Mouse (Mus musculus) MEL (cell line): ENCODE data around the gene Creb3l2. TPM values are rescaled to one million over a fixed set of nuclear protein-coding genes. Genes with fewer than 3 reads are reported as not detected.

Experiments
- DNase-seq: peaks from one replicate; pipeline ENCODE4 v3.0.0; 2011; ENCODE audit warnings: low read depth, low spot score
- H3K27ac ChIP-seq: 2 replicates; pipeline ENCODE4 v1.5.1; 2012; ENCODE audit warnings: low read depth, mild to moderate bottlenecking, control low read depth, low read length, moderate library complexity; ENCODE audit not compliant: control insufficient read depth
- H3K27me3 ChIP-seq, 2 experiments: fragments of 150-350 bp in 1 of 2; sonication (generic) in 1 of 2; 2 replicates each; pipeline ENCODE4 v1.6.1; 2012; ENCODE audit warnings: low read length in 2 of 2, mild to moderate bottlenecking in 2 of 2, improper control_type of control experiment in 1 of 2, moderate library complexity in 1 of 2; ENCODE audit not compliant: insufficient read depth in 2 of 2, control insufficient read depth in 1 of 2
- H3K36me3 ChIP-seq, 2 experiments: 2 replicates each; pipeline ENCODE4 v1.6.1; 2012 to 2014; ENCODE audit warnings: low read length in 2 of 2, improper control_type of control experiment in 1 of 2, inconsistent platforms in 1 of 2, mild to moderate bottlenecking in 1 of 2; ENCODE audit not compliant: insufficient read depth in 2 of 2, control insufficient read depth in 1 of 2
- H3K4me1 ChIP-seq, 2 experiments: fragments of 150-350 bp in 1 of 2; sonication (generic) in 1 of 2; 2 replicates each; pipeline ENCODE4 v1.6.1; 2012; ENCODE audit warnings: low read length in 2 of 2, improper control_type of control experiment in 1 of 2, mild to moderate bottlenecking in 1 of 2; ENCODE audit not compliant: insufficient read depth in 2 of 2, control insufficient read depth in 1 of 2
- H3K4me3 ChIP-seq, 2 experiments: fragments of 150-350 bp in 1 of 2; sonication (generic) in 1 of 2; 2 replicates each; pipeline ENCODE4 v1.5.1; 2012; ENCODE audit warnings: low read depth in 2 of 2, low read length in 2 of 2, mild to moderate bottlenecking in 2 of 2, moderate library complexity in 2 of 2, control low read depth in 1 of 2, improper control_type of control experiment in 1 of 2; ENCODE audit not compliant: control insufficient read depth in 1 of 2, insufficient read depth in 1 of 2
- H3K79me2 ChIP-seq: 2 replicates; pipeline ENCODE4 v1.6.1; 2012; ENCODE audit warnings: mild to moderate bottlenecking, low read length, moderate library complexity; ENCODE audit not compliant: control insufficient read depth, poor library complexity, insufficient read depth
- H3K9ac ChIP-seq: 2 replicates; pipeline ENCODE4 v1.6.1; 2012; ENCODE audit warnings: low read depth, mild to moderate bottlenecking, control low read depth, low read length, moderate library complexity; ENCODE audit not compliant: control insufficient read depth, poor library complexity, severe bottlenecking
- H3K9me3 ChIP-seq: fragments of 150-350 bp; sonication (generic); replicated peaks from 2 replicates; pipeline ENCODE4 v1.6.1; 2012; ENCODE audit warnings: mild to moderate bottlenecking, low read length, improper control_type of control experiment, moderate library complexity; ENCODE audit not compliant: insufficient read depth
- BHLHE40 ChIP-seq: IDR thresholded peaks from 2 replicates; pipeline ENCODE4 v1.6.1; 2012; ENCODE audit warnings: low read depth, mild to moderate bottlenecking, inconsistent platforms, low read length, improper control_type of control experiment, borderline replicate concordance
- CHD2 ChIP-seq: IDR thresholded peaks from 2 replicates; pipeline ENCODE4 v1.6.1; 2011; ENCODE audit warnings: low read length, improper control_type of control experiment
- E2F4 ChIP-seq: IDR thresholded peaks from 2 replicates; pipeline ENCODE4 v1.6.1; 2011; ENCODE audit warnings: low read depth, low read length, improper control_type of control experiment, borderline replicate concordance
- ELF1 ChIP-seq: IDR thresholded peaks from 2 replicates; pipeline ENCODE4 v1.6.1; 2014; ENCODE audit warnings: low read depth, mild to moderate bottlenecking, inconsistent platforms, low read length, improper control_type of control experiment, moderate library complexity
- EP300 ChIP-seq, 2 experiments: IDR thresholded peaks; 2 replicates each; pipeline ENCODE4 v1.6.1; 2011; ENCODE audit warnings: improper control_type of control experiment in 2 of 2, low read length in 2 of 2, low read depth in 1 of 2, mild to moderate bottlenecking in 1 of 2
- KAT2A ChIP-seq: conservative IDR thresholded peaks from 2 replicates; pipeline ENCODE4 v1.6.1; 2012; ENCODE audit warnings: low read depth, low read length, improper control_type of control experiment, inconsistent platforms
- MAFK ChIP-seq: IDR thresholded peaks from 2 replicates; pipeline ENCODE4 v1.6.1; 2011; ENCODE audit warnings: low read depth, mild to moderate bottlenecking, low read length, improper control_type of control experiment, borderline replicate concordance
- MAZ ChIP-seq: IDR thresholded peaks from 2 replicates; pipeline ENCODE4 v1.6.1; 2012; ENCODE audit warnings: low read depth, mild to moderate bottlenecking, inconsistent platforms, low read length, improper control_type of control experiment
- MYB ChIP-seq: IDR thresholded peaks from 2 replicates; pipeline ENCODE4 v1.6.1; 2011; ENCODE audit warnings: mild to moderate bottlenecking, low read depth, low read length, improper control_type of control experiment
- MYC ChIP-seq: IDR thresholded peaks from 2 replicates; pipeline ENCODE4 v1.6.1; 2011; ENCODE audit warnings: low read depth, mild to moderate bottlenecking, low read length, improper control_type of control experiment, moderate library complexity
- NRF1 ChIP-seq: IDR thresholded peaks from 2 replicates; pipeline ENCODE4 v1.6.1; 2014; ENCODE audit warnings: low read depth, mild to moderate bottlenecking, inconsistent platforms, low read length, improper control_type of control experiment, moderate library complexity; ENCODE audit not compliant: poor library complexity, insufficient read depth, severe bottlenecking
- POLR2AphosphoS2 ChIP-seq: IDR thresholded peaks from 2 replicates; pipeline ENCODE4 v1.6.1; 2011; ENCODE audit warnings: low read length, improper control_type of control experiment
- POLR2AphosphoS5 ChIP-seq: IDR thresholded peaks from 2 replicates; pipeline ENCODE4 v1.6.1; 2012; ENCODE audit warnings: low read depth, borderline replicate concordance, mild to moderate bottlenecking, inconsistent platforms, low read length, moderate library complexity, mixed read lengths
- RAD21 ChIP-seq: IDR thresholded peaks from 2 replicates; pipeline ENCODE4 v1.6.1; 2011; ENCODE audit warnings: mild to moderate bottlenecking, low read depth, low read length, improper control_type of control experiment
- SIN3A ChIP-seq: IDR thresholded peaks from 2 replicates; pipeline ENCODE4 v1.6.1; 2012; ENCODE audit warnings: low read length, improper control_type of control experiment, inconsistent platforms
- TBP ChIP-seq: IDR thresholded peaks from 2 replicates; pipeline ENCODE4 v1.8.0; 2011; ENCODE audit warnings: low read depth, low read length, improper control_type of control experiment
- TCF12 ChIP-seq: IDR thresholded peaks from 2 replicates; pipeline ENCODE4 v1.6.1; 2014; ENCODE audit warnings: low read depth, mild to moderate bottlenecking, inconsistent platforms, low read length, improper control_type of control experiment, moderate library complexity
- USF1 ChIP-seq: IDR thresholded peaks from 2 replicates; pipeline ENCODE4 v1.6.1; 2014; ENCODE audit warnings: low read depth, mild to moderate bottlenecking, inconsistent platforms, low read length, improper control_type of control experiment, moderate library complexity
- ZKSCAN1 ChIP-seq: IDR thresholded peaks from 2 replicates; pipeline ENCODE4 v1.6.1; 2012; ENCODE audit warnings: low read depth, mild to moderate bottlenecking, inconsistent platforms, low read length, improper control_type of control experiment, moderate library complexity
- ZNF384 ChIP-seq: IDR thresholded peaks from 2 replicates; pipeline ENCODE4 v1.6.1; 2012; ENCODE audit warnings: low read depth, mild to moderate bottlenecking, inconsistent platforms, low read length, improper control_type of control experiment
- polyA plus RNA-seq, 2 experiments: library from polyadenylated mRNA; stranded (reverse) in 1 of 2; unstranded in 1 of 2; fragments of >175 nt in 1 of 2; fragments of >200 nt in 1 of 2; gene quantifications; 2 replicates each; pipeline versions ENCODE4 v1.2.1 to v1.2.4; 2012; ENCODE audit warnings: low replicate concordance in 2 of 2, low read depth in 1 of 2; ENCODE audit not compliant: insufficient read length in 2 of 2, insufficient read depth in 1 of 2, missing spikeins in 1 of 2
- total RNA-seq: library from RNA; depleted of rRNA; stranded (reverse); fragments of 300-350 nt; gene quantifications from 2 replicates; pipeline ENCODE4 v1.2.3, GENCODE M21; 2012

Gene Creb3l2
- total and polyA plus RNA-seq, 3 experiments: not detected

- TF ChIP-seq SIN3A (no peak), NRF1 (no peak), KAT2A (no peak), MYC (no peak), E2F4 (no peak), ZNF384 (no peak), EP300 (IDR thresholded peaks at IDR 0.05; ENCODE audit: low read depth in 1 of 2, low read length in 2 of 2) (no peak), BHLHE40 (no peak), RAD21 (no peak), CHD2 (no peak)
These were observed 114.4 kb downstream of the Creb3l2 start for GRCm38 (mm10) chr6:37327519-37327918.

GRCm38 (mm10) chr6:37326603-37326955 lies 115.4 kb downstream of the Creb3l2 start:
- no peaks in the 10 kb centered on the region for H3K27me3 ChIP-seq
- H3K4me1 ChIP-seq: no peaks in the 10 kb centered on the region
- DNase-seq: no peak
- H3K9me3 ChIP-seq: no peaks in the 10 kb centered on the region
- H3K27ac ChIP-seq: no peak overlapping the region
- no peak overlapping the region for H3K9ac ChIP-seq
- no peak overlapping the region for H3K4me3 ChIP-seq
- H3K36me3 ChIP-seq: no peaks in the 10 kb centered on the region
- no peak for TF ChIP-seq TCF12
- TF ChIP-seq SIN3A: no peak
- no peak for TF ChIP-seq ZKSCAN1
- TF ChIP-seq MYB: no peak
- no peak for TF ChIP-seq POLR2AphosphoS2
- no peak for TF ChIP-seq POLR2AphosphoS5
- TF ChIP-seq ELF1: no peak
- no peak for TF ChIP-seq RAD21
- TF ChIP-seq MAZ: no peak
- TF ChIP-seq TBP: no peak
- no peak for TF ChIP-seq USF1
- TF ChIP-seq E2F4: no peak
- TF ChIP-seq MAFK: no peak
- no peaks in the 10 kb centered on the region for H3K79me2 ChIP-seq

More at GRCm38 (mm10) chr6:37327519-37327918, 114.4 kb downstream of the Creb3l2 start:
- Histone ChIP-seq H3K9ac (no peak overlapping the region), H3K4me3 (no peak overlapping the region), H3K27me3 (no peaks in the 10 kb centered on the region), H3K27ac (no peak overlapping the region), H3K4me1 (no peaks in the 10 kb centered on the region), H3K36me3 (no peaks in the 10 kb centered on the region), H3K9me3 (no peaks in the 10 kb centered on the region), H3K79me2 (no peaks in the 10 kb centered on the region)
- DNase-seq: no peak
